Mouse (Mus musculus): ENCODE measurements around the gene Trmt2b.

- TF ChIP-seq CTCF (IDR thresholded peaks at IDR 0.05; ENCODE audit: low read depth): no peak
- no peak for TF ChIP-seq EP300 (IDR thresholded peaks at IDR 0.05; ENCODE audit: low read depth)
These were observed 8.3 kb upstream of the Trmt2b start for GRCm38 (mm10) chrX:134285102-134285501.

Data from liver, postnatal 0 days (tissue).